Mouse (Mus musculus): ENCODE data around the gene Dynlt1a. TPM values are rescaled to one million over a fixed set of nuclear protein-coding genes. Genes with fewer than 3 reads are reported as not detected.
"Not testable (repeated sequence)": the region's sequence is repeated elsewhere in the genome, so short reads cannot be mapped to it uniquely, and the experiment has no call there.

The Dynlt1a gene
- polyA plus RNA-seq, 1 experiment from 2014 or later: 14.1 TPM

GRCm38 (mm10) chr17:6269876-6270831 is 47.1 kb downstream of the Dynlt1a start:
- not testable (repeated sequence) for H3K27ac ChIP-seq; H3K36me3 ChIP-seq (ENCODE audit: inconsistent target)
- WGBS (ENCODE audit: missing documents): 11% methylated on average over 3 of the region's 84 CpGs
- Histone ChIP-seq H3K79me2 (ENCODE audit: inconsistent target) (peaks cover 35% of the 10 kb centered on the region), H3K4me3 (ENCODE audit: inconsistent target) (peak overlapping the region; percentile 45)

- H3K4me3 ChIP-seq (ENCODE audit: inconsistent target); H3K36me3 ChIP-seq (ENCODE audit: inconsistent target); H3K27ac ChIP-seq; H3K79me2 ChIP-seq (ENCODE audit: inconsistent target): not testable (repeated sequence)
- 8% methylated on average over 2 of the region's 20 CpGs for WGBS (ENCODE audit: missing documents)
These were observed 60.2 kb downstream of the Dynlt1a start for GRCm38 (mm10) chr17:6257070-6257456.

GRCm38 (mm10) chr17:6256400-6257069 is 60.8 kb downstream of the Dynlt1a start, which contains the start of gene Tmem181a:
Tmem181a (plus strand) TSS chr17:6256860.
- H3K36me3 ChIP-seq (ENCODE audit: inconsistent target); H3K79me2 ChIP-seq (ENCODE audit: inconsistent target); H3K27ac ChIP-seq; H3K4me3 ChIP-seq (ENCODE audit: inconsistent target): not testable (repeated sequence)
- no CpG with 5 or more reads among the region's 51 CpGs for WGBS (ENCODE audit: missing documents)

Other genes starting within 250 kb of the Dynlt1a start
- gene Serac1, start 237.8 kb downstream of the Dynlt1a start, polyA plus RNA-seq (2018): 3.6 to 5.3 TPM (median 3.6 TPM) in 3 replicates
- 32.2 to 52.2 TPM (median 36.2 TPM) in 3 replicates for gene Gtf2h5, start 237.7 kb downstream of the Dynlt1a start, polyA plus RNA-seq (2018)
- 31.1 to 65.5 TPM (median 44.2 TPM) in 3 replicates for gene Tulp4, start 211.1 kb downstream of the Dynlt1a start, polyA plus RNA-seq (2018)
- 12.7 to 21.3 TPM (median 19.3 TPM) in 3 replicates for gene Tmem181a, start 60.6 kb downstream of the Dynlt1a start, polyA plus RNA-seq (2018)
- 139 to 155 TPM (median 140 TPM) in 3 replicates for gene Dynlt1b, start 112.6 kb upstream of the Dynlt1a start, polyA plus RNA-seq (2018)